Mouse (Mus musculus) C2C12 (cell line): ENCODE results near the gene Actr5. TPM values are rescaled to one million over a fixed set of nuclear protein-coding genes. Genes with fewer than 3 reads are reported as not detected.

Experiments used
- H3K27me3 ChIP-seq: one replicate; pipeline ENCODE4 v1.6.1; 2011; ENCODE audit not compliant: control insufficient read depth, insufficient read depth, insufficient read length
- H3K36me3 ChIP-seq: one replicate; pipeline ENCODE4 v1.6.1; 2011; ENCODE audit not compliant: control insufficient read depth, insufficient read depth
- H3K4me3 ChIP-seq: one replicate; pipeline ENCODE4 v1.5.1; 2011; ENCODE audit warnings: mild to moderate bottlenecking, control low read depth; ENCODE audit not compliant: poor library complexity, insufficient read depth, severe bottlenecking
- H3K79me2 ChIP-seq: one replicate; pipeline ENCODE4 v1.6.1; 2011; ENCODE audit not compliant: control insufficient read depth, insufficient read depth
- H3K79me3 ChIP-seq: one replicate; pipeline ENCODE4 v1.6.1; 2011; ENCODE audit warnings: low read depth, control low read depth
- H3ac ChIP-seq: one replicate; pipeline ENCODE3; 2011; ENCODE audit warnings: low read depth; ENCODE audit not compliant: control insufficient read depth, insufficient read length
- CEBPB ChIP-seq: IDR thresholded peaks from one replicate; pipeline ENCODE4 v1.6.1; 2011; ENCODE audit warnings: low read depth, mild to moderate bottlenecking, control low read depth, moderate library complexity
- CTCF ChIP-seq: IDR thresholded peaks from one replicate; pipeline ENCODE4 v1.5.1; 2011; ENCODE audit not compliant: control insufficient read depth, insufficient read depth, insufficient read length
- FOSL1 ChIP-seq: IDR thresholded peaks from one replicate; pipeline ENCODE4 v1.8.0; 2011; ENCODE audit warnings: mild to moderate bottlenecking, low read length; ENCODE audit not compliant: poor library complexity, insufficient read depth, severe bottlenecking
- MAX ChIP-seq: IDR thresholded peaks from one replicate; pipeline ENCODE4 v1.6.1; 2011; ENCODE audit warnings: mild to moderate bottlenecking, control low read depth
- MYOD1 ChIP-seq: IDR thresholded peaks from one replicate; pipeline ENCODE4 v1.6.1; 2011; ENCODE audit warnings: low read depth; ENCODE audit not compliant: control insufficient read depth, insufficient read length
- MYOG ChIP-seq: IDR thresholded peaks from one replicate; pipeline ENCODE4 v1.6.1; 2011; ENCODE audit not compliant: control insufficient read depth, insufficient read length; ENCODE audit errors: extremely low read depth
- USF1 ChIP-seq: IDR thresholded peaks from one replicate; pipeline ENCODE4 v1.6.1; 2011; ENCODE audit warnings: low read depth, mild to moderate bottlenecking, control low read depth, moderate library complexity
- polyA plus RNA-seq: library from polyadenylated mRNA; unstranded; fragments of >200 nt; fragmentation: generic; extraction: Trizol; gene quantifications from one replicate; pipeline ENCODE4 v1.2.1, GENCODE M21; 2012; ENCODE audit warnings: missing spikeins

Gene Actr5
- polyA plus RNA-seq, 1 experiment = 8.7 TPM

DNA sequence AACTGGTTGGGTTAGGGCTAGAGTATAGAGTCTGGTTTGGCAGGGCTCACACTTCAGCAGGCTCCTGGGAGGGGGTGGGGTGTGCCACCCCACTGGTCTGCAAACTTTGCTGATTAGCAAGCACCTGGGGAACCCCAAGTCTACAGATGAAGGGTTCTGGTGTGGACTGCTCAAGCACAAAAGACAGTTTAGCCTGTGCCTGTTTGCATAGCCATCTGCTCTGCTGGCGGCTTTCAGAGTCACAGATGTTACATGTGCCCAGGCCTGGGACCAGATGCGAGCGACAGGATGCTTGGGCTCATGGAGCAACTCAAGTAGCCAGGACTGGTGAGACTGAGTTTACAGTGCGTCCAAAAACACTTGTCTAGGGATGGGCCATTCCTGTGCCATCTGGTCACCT lies 48.8 kb downstream of the Actr5 start:
- Histone ChIP-seq H3K79me2 (no peaks in the 10 kb centered on the region), H3K79me3 (no peaks in the 10 kb centered on the region), H3ac (no peak overlapping the region), H3K27me3 (peaks cover 47% of the 10 kb centered on the region), H3K4me3 (no peak overlapping the region), H3K36me3 (no peaks in the 10 kb centered on the region)
- TF ChIP-seq FOSL1 (no peak), MYOG (no peak), CTCF (no peak), MAX (no peak), USF1 (no peak), MYOD1 (no peak), CEBPB (no peak)

DNA sequence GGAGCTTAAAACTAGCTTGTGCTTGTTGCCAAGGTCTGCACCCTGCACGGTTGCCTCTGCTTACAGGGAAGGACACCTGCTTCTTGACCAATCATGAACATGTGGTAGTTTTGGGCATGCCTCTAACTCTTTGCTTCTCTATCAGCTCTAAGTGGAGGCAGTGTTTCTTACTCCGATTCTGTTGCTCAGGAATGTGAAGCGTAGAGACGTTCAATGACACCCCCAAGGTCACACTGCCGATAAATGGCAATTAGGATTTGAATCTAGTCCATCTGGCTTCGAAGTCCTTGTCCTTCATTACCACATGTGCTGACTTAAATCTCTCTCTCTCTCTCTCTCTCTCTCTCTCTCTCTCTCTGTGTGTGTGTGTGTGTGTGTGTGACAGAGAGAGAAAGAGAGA lies 49.4 kb downstream of the Actr5 start:
- Histone ChIP-seq H3K36me3 (no peaks in the 10 kb centered on the region), H3K79me3 (no peaks in the 10 kb centered on the region), H3K4me3 (no peak overlapping the region), H3ac (no peak overlapping the region), H3K79me2 (no peaks in the 10 kb centered on the region), H3K27me3 (peaks cover 41% of the 10 kb centered on the region)
- TF ChIP-seq CEBPB = no peak
- TF ChIP-seq FOSL1 = no peak
- TF ChIP-seq USF1 = no peak
- no peak for TF ChIP-seq CTCF
- TF ChIP-seq MYOG = no peak
- no peak for TF ChIP-seq MAX
- TF ChIP-seq MYOD1 = no peak

DNA sequence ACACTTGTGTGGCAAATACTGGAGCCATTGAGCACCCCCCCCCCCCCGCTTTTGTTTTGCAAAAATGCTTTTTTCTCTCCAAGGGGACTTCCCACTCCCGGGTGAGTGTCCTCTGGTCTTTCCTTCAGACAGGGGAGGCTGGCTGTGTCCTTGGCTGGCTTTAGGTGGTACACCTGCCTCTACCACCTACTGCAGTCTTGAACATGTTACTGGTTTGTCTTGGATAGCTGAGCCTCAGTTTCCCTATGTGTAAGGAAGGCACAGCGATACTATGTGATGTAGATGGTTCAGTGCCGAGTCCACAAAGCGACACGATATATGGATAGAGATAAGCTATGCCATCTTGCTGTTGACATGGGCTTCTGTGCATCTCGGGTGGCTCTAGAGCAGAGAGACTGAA lies 50.1 kb downstream of the Actr5 start:
- Histone ChIP-seq H3K79me3 (no peaks in the 10 kb centered on the region), H3K79me2 (no peaks in the 10 kb centered on the region), H3ac (no peak overlapping the region), H3K36me3 (no peaks in the 10 kb centered on the region), H3K27me3 (peaks cover 35% of the 10 kb centered on the region), H3K4me3 (no peak overlapping the region)
- TF ChIP-seq CTCF (no peak), MAX (no peak), MYOD1 (no peak), CEBPB (no peak), MYOG (no peak), FOSL1 (no peak), USF1 (no peak)

DNA sequence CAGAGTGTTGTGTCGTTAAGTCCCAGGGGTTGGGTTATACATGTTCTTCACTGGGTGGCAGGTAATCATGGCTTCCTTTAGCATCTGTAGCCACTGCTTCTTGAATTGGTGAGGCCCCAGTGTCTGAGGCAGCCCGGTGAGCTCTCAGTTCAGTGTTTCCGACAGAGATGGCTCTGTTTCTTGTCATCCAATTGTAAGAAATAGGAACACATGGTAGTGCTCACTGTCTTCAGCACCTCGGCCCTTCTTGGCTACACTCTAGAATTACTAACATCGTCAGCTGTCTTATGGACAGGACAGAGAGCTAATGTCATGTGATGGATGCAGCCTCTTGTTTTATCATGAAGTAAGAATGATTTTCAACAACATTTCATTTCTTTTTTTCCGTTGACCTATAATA lies 50.5 kb downstream of the Actr5 start:
- no peaks in the 10 kb centered on the region for H3K79me2 ChIP-seq
- peaks cover 37% of the 10 kb centered on the region for H3K27me3 ChIP-seq
- TF ChIP-seq USF1 = no peak
- no peak for TF ChIP-seq FOSL1
- TF ChIP-seq MYOD1 = no peak
- TF ChIP-seq MYOG = no peak
- H3K36me3 ChIP-seq = no peaks in the 10 kb centered on the region
- no peaks in the 10 kb centered on the region for H3K79me3 ChIP-seq
- no peak overlapping the region for H3ac ChIP-seq
- H3K4me3 ChIP-seq = no peak overlapping the region

DNA sequence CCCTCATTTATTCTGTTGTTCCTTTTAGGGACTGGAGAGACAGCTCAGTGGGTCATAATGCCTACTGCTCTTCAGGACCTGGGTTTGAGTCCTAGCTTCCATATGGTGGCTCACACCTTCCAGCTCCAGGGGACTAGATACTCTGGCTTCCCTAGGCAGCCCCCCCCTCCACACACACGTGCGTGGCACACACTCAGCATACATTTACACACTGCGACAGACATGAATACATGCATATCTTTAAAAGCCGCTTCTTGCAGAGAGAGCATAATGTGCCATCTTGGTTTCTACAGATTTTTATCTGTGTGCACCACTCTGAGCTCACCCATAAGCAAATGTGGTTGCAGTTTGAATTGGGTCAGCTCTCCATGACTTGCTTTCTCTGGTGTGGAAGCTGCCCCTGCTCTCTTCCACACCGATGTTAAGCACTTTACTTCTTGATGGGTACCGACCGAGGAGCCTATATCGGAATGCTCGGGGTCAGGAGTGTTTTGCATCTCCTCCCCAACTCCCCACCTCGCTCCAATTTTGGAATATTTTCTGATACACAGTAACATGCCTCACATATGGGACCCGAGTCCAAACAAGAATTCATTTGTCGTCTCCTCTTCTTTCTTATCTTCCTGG lies 51.3 kb downstream of the Actr5 start:
- TF ChIP-seq USF1 = no peak
- no peak for TF ChIP-seq FOSL1
- no peak for TF ChIP-seq CTCF
- TF ChIP-seq MYOD1 = no peak
- no peak for TF ChIP-seq MYOG
- no peak for TF ChIP-seq MAX
- TF ChIP-seq CEBPB = no peak
- no peak overlapping the region for H3K4me3 ChIP-seq
- H3K79me3 ChIP-seq = no peaks in the 10 kb centered on the region
- H3K79me2 ChIP-seq = no peaks in the 10 kb centered on the region
- H3K27me3 ChIP-seq = peaks cover 32% of the 10 kb centered on the region
- H3K36me3 ChIP-seq = no peaks in the 10 kb centered on the region
- H3ac ChIP-seq = no peak overlapping the region

DNA sequence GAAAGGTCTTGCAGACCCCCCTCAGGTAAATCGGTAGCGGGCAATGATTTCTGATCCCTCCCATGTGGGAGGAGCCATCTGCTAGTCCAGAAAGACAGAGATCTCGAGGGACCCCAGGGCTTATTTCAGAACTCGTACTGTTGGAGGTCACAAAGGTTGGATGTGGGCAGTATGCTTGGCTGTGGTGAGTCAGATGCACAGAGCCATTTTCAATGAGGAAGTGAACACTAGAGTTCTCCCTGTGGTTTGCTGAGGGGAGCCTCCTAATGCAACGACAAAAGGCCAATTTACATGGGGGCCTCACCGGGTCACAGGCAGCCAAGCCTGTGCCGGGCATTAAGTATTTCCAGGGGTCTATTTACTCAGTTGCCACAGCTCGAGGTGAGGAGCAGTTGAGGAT lies 53.3 kb downstream of the Actr5 start:
- Histone ChIP-seq H3K79me2 (no peaks in the 10 kb centered on the region), H3K79me3 (no peaks in the 10 kb centered on the region), H3K4me3 (no peak overlapping the region), H3K27me3 (peaks cover 33% of the 10 kb centered on the region), H3K36me3 (no peaks in the 10 kb centered on the region), H3ac (no peak overlapping the region)
- no peak for TF ChIP-seq FOSL1
- TF ChIP-seq USF1 = no peak
- TF ChIP-seq MYOD1 = no peak
- no peak for TF ChIP-seq MYOG
- no peak for TF ChIP-seq CEBPB
- TF ChIP-seq CTCF = no peak
- no peak for TF ChIP-seq MAX
